Mouse (Mus musculus) B cell, adult 67 days (primary cell): ENCODE measurements around the gene Zfp426. TPM values are rescaled to one million over a fixed set of nuclear protein-coding genes. Genes with fewer than 3 reads are reported as not detected.

ENCODE experiments used
- total RNA-seq, 2 experiments: library from RNA; stranded (reverse); gene quantifications; 4 replicates each; pipeline ENCODE4 v1.2.4; 2023

The Zfp426 gene
- total RNA-seq, result 10 to 100 TPM; 23.0 TPM

DNA sequence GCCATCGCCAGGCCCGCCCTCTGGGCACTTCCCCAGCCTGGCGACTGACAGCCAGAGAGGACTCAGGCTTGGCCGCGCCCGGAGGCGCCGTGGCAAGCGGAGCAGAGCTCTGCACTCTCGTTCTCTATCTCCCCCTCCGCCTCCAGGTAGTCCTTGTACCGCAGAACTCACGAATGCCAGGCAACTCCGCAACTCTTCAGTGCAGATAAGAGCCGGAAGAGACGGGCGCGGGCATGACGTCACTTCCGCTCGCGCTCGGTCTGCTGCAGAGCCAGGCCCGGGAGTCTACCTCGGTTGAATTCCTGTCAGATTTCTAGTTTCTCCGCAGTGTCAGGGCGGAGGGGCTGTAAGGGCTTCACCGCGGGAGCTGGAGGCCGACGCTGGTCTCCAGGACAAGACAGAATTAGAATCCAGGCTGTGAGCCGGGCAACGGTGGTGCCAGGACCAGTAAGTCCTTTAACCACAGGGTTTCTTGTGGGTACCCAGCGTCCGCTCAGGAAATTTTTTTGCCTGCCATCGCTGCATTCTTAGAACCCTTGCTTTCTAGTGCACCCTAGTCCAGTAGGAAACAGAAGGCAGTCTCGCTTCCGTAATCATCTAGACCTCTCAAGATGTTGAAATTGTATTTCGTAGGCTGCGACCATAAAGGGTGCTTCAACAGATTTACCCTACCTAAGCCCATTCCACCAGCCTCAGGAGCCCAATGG lies at the start of gene Zfp426:
Gene Zfp426, minus strand, starts transcription at position 220 of the 707 bp plus-strand sequence.

DNA sequence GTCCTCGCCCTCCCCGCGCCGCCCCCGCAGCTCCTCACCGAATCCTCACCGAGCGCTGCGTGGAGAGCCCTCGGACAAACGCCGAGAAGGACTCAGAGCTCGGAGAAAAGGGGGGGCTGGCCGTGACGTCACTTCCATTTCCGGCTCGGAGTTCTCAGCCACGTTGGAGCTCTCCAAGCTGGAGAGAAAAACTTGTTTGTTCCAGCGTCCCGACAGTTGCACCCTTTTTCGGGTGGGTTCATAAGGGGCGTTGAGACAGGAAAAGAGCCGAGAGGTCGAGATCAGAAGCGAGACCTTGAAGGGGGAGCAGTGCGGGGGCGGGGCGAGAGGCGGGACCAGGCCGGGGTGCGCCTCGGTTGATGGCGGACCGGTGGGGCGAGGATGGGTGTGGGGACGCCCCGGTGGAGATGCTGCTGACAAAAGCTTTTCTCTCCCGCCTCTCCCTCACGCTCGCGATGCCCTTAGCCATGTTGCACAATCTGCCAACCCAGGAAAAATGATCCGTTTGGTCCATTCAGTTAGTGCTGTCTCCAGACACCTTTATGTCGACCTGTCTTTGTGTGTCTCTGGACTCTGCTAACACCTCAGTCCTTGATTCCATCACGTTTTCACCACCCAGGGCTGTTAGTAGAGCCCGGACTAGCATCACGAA lies 28.9 kb upstream of the Zfp426 start, which contains the start of gene Zfp266:
Gene Zfp266, minus strand, starts transcription at position 112 of the 652 bp plus-strand sequence.

DNA sequence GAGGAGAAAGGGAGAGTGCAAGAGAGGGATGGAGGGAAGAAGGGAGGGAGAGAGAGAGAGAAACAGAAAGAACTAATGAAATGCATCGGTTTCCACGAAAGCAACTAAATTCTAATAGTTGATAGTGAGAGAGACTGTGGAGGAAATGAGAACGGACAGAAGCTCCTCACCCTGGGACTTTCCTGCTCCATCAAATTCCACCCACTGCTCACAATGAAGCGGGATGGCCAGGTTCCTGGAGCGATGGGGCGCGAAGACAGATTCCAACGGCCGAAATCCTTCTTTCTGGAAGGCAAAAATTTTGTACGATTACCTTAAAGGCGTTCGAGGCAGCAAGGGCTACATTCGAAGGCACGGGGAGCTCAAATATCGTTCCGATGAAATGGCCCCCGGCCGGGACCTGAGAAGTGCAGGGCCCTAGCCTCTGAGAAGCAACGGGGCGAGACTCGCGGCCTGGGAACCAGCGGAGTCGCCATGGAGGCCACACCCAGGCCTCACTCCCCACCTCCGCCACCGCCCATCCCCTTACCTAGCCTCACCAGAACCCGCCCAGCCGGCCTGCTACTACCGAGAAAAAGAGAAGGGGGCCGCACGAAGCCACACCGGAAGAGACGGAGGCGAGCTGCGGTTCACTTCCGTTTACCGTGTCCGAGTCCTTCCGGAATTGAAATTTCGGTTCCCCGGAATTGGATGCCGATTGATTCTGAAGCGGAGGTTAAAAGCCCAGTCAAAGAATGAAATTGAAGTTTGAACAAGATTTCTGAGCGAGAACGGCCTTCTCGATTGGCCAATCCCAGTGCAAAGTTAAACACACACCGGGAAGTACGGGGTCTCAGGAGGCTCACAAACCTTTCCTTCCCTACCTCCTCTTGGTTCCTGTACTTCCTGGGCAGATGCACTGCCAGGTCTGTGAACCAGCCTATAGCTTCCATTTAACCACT lies 32.9 kb downstream of the Zfp426 start, which contains the start of gene Zfp26:
Gene Zfp26, minus strand, starts transcription at position 786 of the 941 bp plus-strand sequence.

Other genes starting within 250 kb of the Zfp426 start
- not detected for gene Olfr39, start 210.4 kb downstream of the Zfp426 start, total RNA-seq
- not detected for gene Olfr873, start 194.2 kb downstream of the Zfp426 start, total RNA-seq
- not detected for gene Olfr18, start 156.7 kb downstream of the Zfp426 start, total RNA-seq
- 10 to 100 TPM in 1 of 2 experiments, 1 to 10 TPM in 1; 7.3 to 10.5 TPM for gene Zfp560, start 107.6 kb downstream of the Zfp426 start, total RNA-seq
- gene Zfp26, start 32.6 kb downstream of the Zfp426 start, total RNA-seq, result 10 to 100 TPM; 44.4 to 50.1 TPM
- gene Zfp266, start 28.7 kb upstream of the Zfp426 start, total RNA-seq, result 10 to 100 TPM; 39.8 to 42.2 TPM
- 1 to 10 TPM; 8.9 to 9.1 TPM for gene Zfp846, start 88.5 kb upstream of the Zfp426 start, total RNA-seq
- 100 to 1,000 TPM; 357 to 362 TPM for gene Ubl5, start 150.1 kb upstream of the Zfp426 start, total RNA-seq
- gene Fbxl12, start 152.0 kb upstream of the Zfp426 start, total RNA-seq, result 10 to 100 TPM; 87.5 to 95.9 TPM
- 10 to 100 TPM; 18.0 to 18.3 TPM for gene Pin1, start 159.3 kb upstream of the Zfp426 start, total RNA-seq